Mouse (Mus musculus) stomach, postnatal 0 days (tissue): Measurements from ENCODE around the gene Olfr1383.

ENCODE experiments used
- CTCF ChIP-seq: IDR thresholded peaks from 2 replicates; pipeline ENCODE4 v1.5.1; 2016; ENCODE audit warnings: antibody characterized with exemption, low read depth, mild to moderate bottlenecking, moderate library complexity
- EP300 ChIP-seq: optimal IDR thresholded peaks from 2 replicates; pipeline ENCODE3; 2016; ENCODE audit warnings: antibody characterized with exemption

DNA sequence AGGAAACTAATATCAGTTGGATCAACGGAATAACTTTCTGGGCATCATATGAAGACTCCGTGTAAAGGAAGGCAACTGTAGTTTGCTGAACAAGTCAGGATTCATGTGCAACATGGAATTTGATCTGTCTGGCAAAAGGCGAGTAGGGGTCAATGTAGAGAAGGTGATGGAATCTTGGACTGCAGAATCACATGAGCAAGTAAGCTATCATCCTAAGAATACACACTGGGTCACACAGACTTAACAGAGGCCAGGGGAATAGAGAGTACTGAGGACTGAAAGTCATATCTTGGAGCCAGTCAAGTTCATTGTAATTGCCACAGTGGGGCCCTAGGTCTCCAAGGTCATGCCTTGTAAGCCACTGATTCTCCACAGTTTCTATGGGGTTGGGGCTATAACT, 8.5 kb downstream of the Olfr1383 start, which contains the start of gene Olfr1382:
- no peak for TF ChIP-seq CTCF
- TF ChIP-seq EP300 = no peak
